Mouse (Mus musculus) hindbrain, postnatal 0 days (tissue): ENCODE results near the gene Dock11. TPM values are rescaled to one million over a fixed set of nuclear protein-coding genes. Genes with fewer than 3 reads are reported as not detected.
A peak's percentile ranks its signal among the peaks of the same experiment; 100 is the strongest.

Experiments used
- ATAC-seq: fragments of 200-750 bp; cut with Nextera tagmentation; 2 replicates; pipeline ENCODE4 v1.8.0; 2017; ENCODE audit warnings: mild to moderate bottlenecking, moderate TSS enrichment, moderate library complexity
- DNase-seq: peaks from one replicate; pipeline ENCODE4 v3.0.0-alpha.2; 2015; ENCODE audit warnings: low spot score
- H3K27ac ChIP-seq: fragments of 300-500 bp; sonication (generic); 2 replicates; pipeline ENCODE4 v1.5.1; 2014; ENCODE audit warnings: mild to moderate bottlenecking
- H3K27me3 ChIP-seq: fragments of 300-500 bp; sonication (generic); 2 replicates; pipeline ENCODE4 v1.6.1; 2014; ENCODE audit warnings: low read length, mixed read lengths; ENCODE audit not compliant: insufficient read depth
- H3K36me3 ChIP-seq: fragments of 300-500 bp; sonication (generic); 2 replicates; pipeline ENCODE4 v1.6.1; 2014; ENCODE audit warnings: low read length, mixed read lengths; ENCODE audit not compliant: insufficient read depth
- H3K4me1 ChIP-seq: fragments of 300-500 bp; sonication (generic); 2 replicates; pipeline ENCODE4 v1.6.1; 2014; ENCODE audit warnings: antibody characterized with exemption, low read length, mixed read lengths; ENCODE audit not compliant: insufficient read depth
- H3K4me2 ChIP-seq: fragments of 300-500 bp; sonication (generic); 2 replicates; pipeline ENCODE4 v1.6.1; 2014; ENCODE audit warnings: low read depth, mild to moderate bottlenecking, low read length, moderate library complexity, mixed read lengths
- H3K4me3 ChIP-seq: fragments of 300-500 bp; sonication (generic); 2 replicates; pipeline ENCODE4 v1.5.1; 2014; ENCODE audit warnings: low read length
- H3K9ac ChIP-seq: fragments of 300-500 bp; sonication (generic); replicated peaks from 2 replicates; pipeline ENCODE4 v1.6.1; 2014; ENCODE audit warnings: mild to moderate bottlenecking, low read length, moderate library complexity, mixed read lengths
- H3K9me3 ChIP-seq: fragments of 300-500 bp; sonication (generic); 2 replicates; pipeline ENCODE4 v1.6.1; 2016; ENCODE audit warnings: low read length, mixed read lengths
- CTCF ChIP-seq: IDR thresholded peaks from 2 replicates; pipeline ENCODE4 v1.5.1; 2016; ENCODE audit warnings: antibody characterized with exemption, control low read depth, low read depth
- WGBS: fragments of 180-500 bp; shearing (Covaris S2); extraction: QIAGEN DNeasy Blood & Tissue Kit; methylation state at CpG from one replicate; pipeline ENCODE4 v1.1.7; 2014; 5-methylcytosine and 5-hydroxymethylcytosine counted together
- polyA plus RNA-seq: library from polyadenylated mRNA; unstranded; fragments of >200 nt; fragmentation: Nextera tagmentation; extraction: Ambion mirVana; gene quantifications from 2 replicates; pipeline ENCODE4 v1.2.1, GENCODE M21; 2015
- total RNA-seq: library from RNA; depleted of rRNA; stranded (reverse); fragments of >200 nt; gene quantifications from 2 replicates; pipeline ENCODE4 v1.2.3, GENCODE M21; 2014

Gene Dock11
- total and polyA plus RNA-seq, 2 experiments from 2014 or later: 7.0 to 22.1 TPM

DNA sequence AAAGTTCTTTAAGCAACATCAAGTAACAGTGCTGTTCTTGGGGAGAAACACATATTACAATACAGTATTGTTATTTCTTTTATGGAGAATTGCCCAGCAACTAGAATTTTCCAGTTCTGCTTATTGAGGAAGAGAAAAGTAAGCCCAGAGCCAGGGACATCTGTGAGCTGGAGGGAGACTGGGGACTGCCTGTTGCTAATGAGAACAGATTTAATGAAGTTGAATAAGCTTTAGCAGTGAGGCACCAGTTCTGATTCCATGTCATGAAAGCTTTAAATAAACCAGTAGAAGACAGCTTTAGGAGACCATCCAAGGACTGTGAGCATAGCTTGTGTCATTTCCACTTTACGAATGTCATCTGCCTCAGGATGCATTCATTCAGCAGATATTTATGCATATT lies 99.3 kb downstream of the Dock11 start:
- no peaks in the 10 kb centered on the region for H3K9me3 ChIP-seq
- H3K4me2 ChIP-seq: no peak overlapping the region
- TF ChIP-seq CTCF: no peak
- H3K9ac ChIP-seq: no peak overlapping the region
- no peak for ATAC-seq
- H3K4me3 ChIP-seq: no peak overlapping the region
- 68% methylated on average over 1 of the region's 1 CpGs for WGBS
- H3K36me3 ChIP-seq: no peaks in the 10 kb centered on the region
- no peaks in the 10 kb centered on the region for H3K4me1 ChIP-seq
- DNase-seq: no peak
- H3K27me3 ChIP-seq: no peaks in the 10 kb centered on the region
- H3K27ac ChIP-seq: no peak overlapping the region

- Histone ChIP-seq H3K9me3 (no peaks in the 10 kb centered on the region), H3K4me2 (no peak overlapping the region), H3K27me3 (no peaks in the 10 kb centered on the region), H3K27ac (no peak overlapping the region), H3K4me1 (no peaks in the 10 kb centered on the region), H3K4me3 (no peak overlapping the region), H3K36me3 (no peaks in the 10 kb centered on the region), H3K9ac (no peak overlapping the region)
- no peak for TF ChIP-seq CTCF
- whole genome bisulfite sequencing: 62% methylated on average over 5 of the region's 5 CpGs
- ATAC-seq: peak; percentile 71; the same call in 1 of the 2 replicates
- peak; percentile 32 for DNase-seq
Measured at GRCm38 (mm10) chrX:35990508-35991095, 102.0 kb downstream of the Dock11 start.

DNA sequence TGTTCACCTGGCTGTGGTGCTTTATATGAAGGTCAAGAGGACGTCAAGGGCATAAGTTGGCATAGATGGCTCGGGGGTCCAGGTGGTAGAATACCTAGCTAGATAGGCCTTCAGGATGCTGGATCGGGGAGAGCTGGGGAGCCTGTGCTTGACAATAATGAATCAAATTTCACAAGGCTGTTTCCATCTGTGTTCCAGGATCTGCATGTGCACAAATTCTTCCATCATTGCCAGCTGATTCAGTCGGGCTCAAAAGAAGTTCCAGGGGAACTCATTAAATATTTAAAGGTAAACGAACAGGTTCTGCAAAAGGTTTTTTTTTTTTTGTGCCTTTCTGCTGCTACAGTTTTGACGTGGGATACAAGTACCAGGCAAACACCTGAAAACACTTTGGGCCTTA lies 105.6 kb downstream of the Dock11 start:
- H3K4me2 ChIP-seq: no peak overlapping the region
- no peaks in the 10 kb centered on the region for H3K36me3 ChIP-seq
- H3K4me3 ChIP-seq: no peak overlapping the region
- ATAC-seq (no peak), DNase-seq (no peak)
- H3K4me1 ChIP-seq: no peaks in the 10 kb centered on the region
- H3K27me3 ChIP-seq: no peaks in the 10 kb centered on the region
- WGBS: 72% methylated on average over 6 of the region's 6 CpGs
- no peaks in the 10 kb centered on the region for H3K9me3 ChIP-seq
- H3K27ac ChIP-seq: no peak overlapping the region
- TF ChIP-seq CTCF: no peak
- H3K9ac ChIP-seq: no peak overlapping the region

DNA sequence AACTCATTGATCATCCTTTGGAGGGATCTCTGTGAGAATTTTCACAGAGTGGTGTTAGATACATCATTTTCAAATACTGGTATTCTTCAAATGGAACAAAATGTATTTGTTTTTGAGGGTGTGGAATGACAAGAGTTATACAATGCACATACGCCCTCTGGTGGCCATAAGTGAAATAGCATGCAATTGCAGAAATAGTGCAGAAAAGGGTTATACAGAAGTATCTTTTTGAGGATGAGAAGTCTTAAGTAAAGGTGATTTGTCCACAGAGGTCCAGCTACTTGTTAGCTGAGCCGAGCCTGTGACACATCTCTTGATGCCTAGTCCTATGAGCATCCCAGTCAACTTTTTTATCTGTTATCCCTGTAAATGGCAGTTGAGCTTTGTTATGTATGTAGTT lies 108.4 kb downstream of the Dock11 start:
- 0 out of 2 replicates have a peak, but pooled peaks have one; percentile 21 for ATAC-seq
- H3K9me3 ChIP-seq: no peaks in the 10 kb centered on the region
- peak; percentile 78 for TF ChIP-seq CTCF
- H3K9ac ChIP-seq: no peak overlapping the region
- H3K4me2 ChIP-seq: no peak overlapping the region
- H3K4me1 ChIP-seq: no peaks in the 10 kb centered on the region
- 15% methylated on average over 2 of the region's 2 CpGs for WGBS
- peak; percentile 66 for DNase-seq
- no peak overlapping the region for H3K4me3 ChIP-seq
- 0 out of 2 replicates have a peak, but pooled peaks cover 3% of the 10 kb centered on the region for H3K36me3 ChIP-seq
- H3K27me3 ChIP-seq: no peaks in the 10 kb centered on the region
- H3K27ac ChIP-seq: no peak overlapping the region

- Histone ChIP-seq H3K4me3 (no peak overlapping the region), H3K27me3 (no peaks in the 10 kb centered on the region), H3K9me3 (no peaks in the 10 kb centered on the region), H3K9ac (no peak overlapping the region), H3K4me2 (no peak overlapping the region), H3K36me3 (0 out of 2 replicates have a peak, but pooled peaks cover 3% of the 10 kb centered on the region), H3K27ac (no peak overlapping the region), H3K4me1 (no peaks in the 10 kb centered on the region)
- DNase-seq (no peak), ATAC-seq (no peak)
- no peak for TF ChIP-seq CTCF
- WGBS: 52% methylated on average over 5 of the region's 5 CpGs
Measured at GRCm38 (mm10) chrX:35997793-35998419, 109.3 kb downstream of the Dock11 start.

GRCm38 (mm10) chrX:36025651-36026050 lies 137.0 kb downstream of the Dock11 start:
- Histone ChIP-seq H3K9ac (no peak overlapping the region), H3K9me3 (no peaks in the 10 kb centered on the region), H3K4me3 (no peak overlapping the region), H3K4me2 (no peak overlapping the region), H3K27ac (no peak overlapping the region), H3K4me1 (no peaks in the 10 kb centered on the region), H3K36me3 (no peaks in the 10 kb centered on the region), H3K27me3 (no peaks in the 10 kb centered on the region)
- 81% methylated on average over 17 of the region's 17 CpGs for WGBS
- ATAC-seq: no peak
- no peak for DNase-seq
- no peak for TF ChIP-seq CTCF

GRCm38 (mm10) chrX:36031113-36031512 lies 142.5 kb downstream of the Dock11 start:
- Histone ChIP-seq H3K36me3 (no peaks in the 10 kb centered on the region), H3K27ac (no peak overlapping the region), H3K4me2 (no peak overlapping the region), H3K4me1 (no peaks in the 10 kb centered on the region), H3K27me3 (no peaks in the 10 kb centered on the region), H3K4me3 (no peak overlapping the region), H3K9me3 (no peaks in the 10 kb centered on the region), H3K9ac (no peak overlapping the region)
- ATAC-seq (no peak), DNase-seq (no peak)
- whole genome bisulfite sequencing: 85% methylated on average over 5 of the region's 5 CpGs
- no peak for TF ChIP-seq CTCF
